Mouse (Mus musculus): ENCODE data around the gene Tox4.

DNA sequence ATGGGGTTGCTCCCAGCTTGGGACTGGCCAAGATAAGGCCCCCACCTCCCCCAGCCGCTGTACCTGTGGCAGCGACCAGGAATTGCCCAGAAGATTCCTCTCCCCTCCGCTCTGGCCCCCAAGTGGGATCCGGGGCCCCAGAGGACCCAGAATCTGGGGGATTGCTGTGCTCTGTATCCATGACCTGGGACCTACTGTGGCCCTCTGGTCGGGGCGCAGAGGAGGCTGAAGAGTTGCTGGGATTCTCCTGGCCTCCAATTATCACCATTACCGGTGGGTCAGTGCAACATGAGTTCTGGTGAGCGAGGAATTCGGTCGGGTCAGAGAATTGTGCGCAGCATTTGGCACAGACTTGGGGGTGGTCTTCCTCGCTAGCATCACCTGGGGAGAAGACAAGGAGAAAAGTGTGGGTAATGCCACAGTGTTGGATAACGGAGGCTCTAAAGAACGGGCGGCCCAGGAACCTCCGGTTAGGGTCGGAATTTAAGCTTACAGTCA is 36.4 kb downstream of the Tox4 start:
- no peak for TF ChIP-seq CTCF (conservative IDR thresholded peaks at IDR 0.05; ENCODE audit: low read length)
- TF ChIP-seq NANOG (IDR thresholded peaks at IDR 0.05; ENCODE audit: borderline replicate concordance, low read length), result no peak
